Mouse (Mus musculus) liver, embryonic 14.5 days (tissue): Measurements from ENCODE around the gene Tbc1d9.

Experiments
- CTCF ChIP-seq: IDR thresholded peaks from 2 replicates; pipeline ENCODE4 v1.5.1; 2016; ENCODE audit warnings: antibody characterized with exemption, low read depth, control low read depth
- EP300 ChIP-seq: IDR thresholded peaks from 2 replicates; pipeline ENCODE4 v1.6.1; 2016; ENCODE audit warnings: antibody characterized with exemption, low read depth

DNA sequence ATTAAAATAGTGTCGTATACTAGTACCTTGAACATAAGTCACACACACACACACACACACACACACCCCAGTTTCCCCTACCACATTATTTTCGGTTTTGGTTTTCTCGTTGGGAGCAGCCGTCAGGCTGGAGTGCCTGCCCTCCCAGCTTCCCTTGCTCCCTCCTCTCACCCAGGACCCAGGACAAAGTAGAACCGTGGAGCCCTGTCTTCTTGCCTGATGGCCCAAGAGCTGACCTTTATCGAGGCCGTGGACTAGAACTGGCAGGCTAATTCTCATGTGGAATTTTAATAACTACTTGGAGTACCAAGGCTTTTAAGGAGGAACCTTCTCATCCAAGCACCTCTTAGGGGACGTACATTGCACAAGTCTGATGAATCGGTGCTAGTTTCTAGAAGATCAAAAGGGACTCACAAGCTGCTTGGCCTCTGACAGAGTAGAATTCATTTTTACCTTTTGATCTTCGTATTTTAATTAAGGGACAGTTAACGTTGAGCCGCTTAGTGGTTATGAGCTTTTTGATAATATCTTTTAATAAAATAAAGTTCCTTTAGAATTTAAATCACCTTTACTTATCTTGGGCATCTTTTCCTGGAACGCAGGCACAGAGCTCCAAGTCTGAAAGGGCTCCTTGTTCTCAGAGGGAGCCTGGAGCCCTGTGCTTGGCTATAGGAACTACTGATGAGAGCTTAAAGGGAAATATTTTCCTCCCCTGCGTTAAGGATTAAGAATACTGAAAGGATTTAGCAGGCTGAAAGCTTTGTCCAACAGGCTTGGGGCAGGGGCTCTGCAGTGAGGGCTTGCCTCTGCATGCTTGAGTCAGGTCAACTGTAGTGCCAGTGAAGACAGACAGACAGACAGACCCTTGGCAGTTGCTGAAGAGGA is 86.5 kb downstream of the Tbc1d9 start:
- TF ChIP-seq CTCF (no peak), EP300 (no peak)
